In the genomic region with DNA sequence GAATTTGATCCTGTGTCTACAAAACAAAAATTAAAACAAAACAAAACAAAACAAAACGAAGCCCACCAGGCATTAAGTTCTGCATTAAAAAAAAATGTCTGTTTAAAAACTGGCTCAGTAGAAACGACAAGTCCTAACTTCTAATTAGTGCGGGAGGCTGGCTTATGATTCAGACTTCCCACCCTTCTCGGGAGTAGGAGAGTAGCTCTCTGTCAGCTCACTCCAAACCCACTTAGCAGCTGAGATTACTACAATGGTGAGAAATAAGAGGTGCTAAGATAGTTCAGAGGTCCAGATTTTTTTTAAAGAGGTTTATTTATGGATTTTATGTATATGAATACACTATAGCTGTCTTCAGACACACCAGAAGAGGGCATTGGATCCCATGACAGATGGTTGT, we compare ENCODE assay signal across 22 mouse cellular contexts.
"Had no signal": no experiment of that assay in that cellular context is flagged by ENCODE, and none has a peak within 500 bp of the region (broad histone marks: within the 10 kb centered on the region; RNA-seq: fewer than 3 reads in every experiment).

No protein-coding gene starts in this region.

- DNase-seq: gastrocnemius, postnatal 14 days; gastrocnemius, postnatal 36 days; heart, adult 11 months; heart, adult 2 months; heart, postnatal 14 days; heart, postnatal 36 days; kidney, adult 18-20 months; kidney, adult 8-10 months; kidney, postnatal 10 days; kidney, postnatal 25 days; kidney, postnatal 4 days; liver had no signal

- ATAC-seq: hindbrain, postnatal 0 days; liver, embryonic 12.5 days had no signal

- H3K4me1 ChIP-seq: heart, embryonic 13.5 days; heart, embryonic 15.5 days; hindbrain, embryonic 13.5 days; hindbrain, embryonic 15.5 days; limb, embryonic 10.5 days; limb, embryonic 12.5 days; liver, embryonic 12.5 days had no signal

- H3K4me3 ChIP-seq: heart, adult 2 months; heart, embryonic 13.5 days; heart, embryonic 15.5 days; hindbrain, embryonic 13.5 days; hindbrain, embryonic 15.5 days; left cerebral cortex, adult 2 months; limb, embryonic 10.5 days; limb, embryonic 12.5 days; liver, embryonic 12.5 days had no signal

- H3K27ac ChIP-seq: heart, adult 2 months; heart, embryonic 13.5 days; heart, embryonic 15.5 days; hindbrain, embryonic 13.5 days; hindbrain, embryonic 15.5 days; hindbrain, postnatal 0 days; left cerebral cortex, adult 2 months; limb, embryonic 10.5 days; limb, embryonic 12.5 days; liver, embryonic 12.5 days; liver, embryonic 14.5 days had no signal
